Comparison of ENCODE assay signal across 8 mouse cellular contexts in the genomic region with DNA sequence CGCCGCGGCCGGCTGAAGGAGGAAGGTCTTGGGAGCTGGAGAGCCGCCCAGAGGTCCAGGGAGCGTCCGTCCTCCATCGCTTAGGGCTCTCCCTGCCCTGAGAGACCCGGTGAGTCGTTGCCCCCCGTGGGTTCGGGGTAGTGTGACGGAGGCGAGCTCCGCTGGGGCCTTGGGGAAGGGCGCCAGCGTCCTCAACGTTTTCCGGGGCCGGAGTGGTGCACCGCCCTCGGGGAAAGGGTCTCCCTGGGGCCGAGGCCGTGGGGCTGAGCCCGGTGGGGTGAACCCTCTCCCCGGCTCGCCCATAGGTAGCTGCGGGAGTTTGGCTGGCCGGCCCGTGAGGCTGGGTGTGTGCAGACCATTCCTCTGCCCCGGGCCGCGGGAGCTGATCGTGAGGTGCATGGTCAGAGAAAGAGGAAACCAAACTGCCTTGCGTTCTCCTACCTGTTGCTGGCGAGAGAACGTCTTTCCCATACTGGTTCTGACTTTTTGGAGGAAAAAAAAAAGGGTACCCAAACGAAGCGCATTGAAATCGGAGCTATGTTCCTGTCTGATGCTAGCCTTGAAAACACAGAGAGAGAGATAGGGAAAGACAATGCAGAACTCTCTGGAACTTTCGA. TPM values are rescaled to one million over a fixed set of nuclear protein-coding genes. Genes with fewer than 3 reads are reported as not detected.
A peak's percentile ranks its signal among the peaks of the same experiment; 100 is the strongest.
DNase-seq lines count a peak whose midpoint lies in the region; ATAC-seq lines count a peak whose summit lies in the region.

No protein-coding gene starts in this region.

- no peaks in the 10 kb centered on the region for H3K27me3 ChIP-seq in heart, embryonic 10.5 days (ENCODE audit: insufficient read depth, poor library complexity, severe bottlenecking)
- H3K27me3 ChIP-seq in hindbrain, embryonic 13.5 days: no peaks in the 10 kb centered on the region
- peaks cover 5% of the 10 kb centered on the region for H3K27me3 ChIP-seq in megakaryocyte, embryonic 14.5 days (replicated peaks)

- WGBS in heart, embryonic 10.5 days: under 1% methylated on average over 41 of the region's 41 CpGs
- whole genome bisulfite sequencing in hindbrain, embryonic 13.5 days: under 1% methylated on average over 41 of the region's 41 CpGs

- ATAC-seq in hindbrain, embryonic 13.5 days (ENCODE audit: low FRiP score): peak; percentile 87

- H3K9me3 ChIP-seq in heart, embryonic 10.5 days: no peaks in the 10 kb centered on the region
- no peaks in the 10 kb centered on the region for H3K9me3 ChIP-seq in hindbrain, embryonic 13.5 days
- H3K9me3 ChIP-seq in megakaryocyte, embryonic 14.5 days: no peaks in the 10 kb centered on the region

- peak; percentile 86 for DNase-seq in heart, embryonic 10.5 days (ENCODE audit: low spot score)
- no peak for DNase-seq in heart, adult 18-20 months
- peak; percentile 51 for DNase-seq in 416B (ENCODE audit: low read depth)
- peak; percentile 38 for DNase-seq in c-Kit-positive CD71-positive TER-119-positive erythroid progenitor cells, embryonic 14.5 days (ENCODE audit: low spot score)
- DNase-seq in adrenal gland, postnatal 14 days: no peak
- DNase-seq in testis, postnatal 14 days (ENCODE audit: low spot score): no peak

- H3K4me3 ChIP-seq in heart, embryonic 10.5 days: peak overlapping the region; percentile 81
- peak overlapping the region; percentile 98 for H3K4me3 ChIP-seq in hindbrain, embryonic 13.5 days
- H3K4me3 ChIP-seq in megakaryocyte, embryonic 14.5 days (replicated peaks): peak overlapping the region; percentile 96

- H3K27ac ChIP-seq in heart, embryonic 10.5 days: peak overlapping the region; percentile 93
- peak overlapping the region; percentile 95 for H3K27ac ChIP-seq in hindbrain, embryonic 13.5 days

- H3K9ac ChIP-seq in hindbrain, embryonic 13.5 days: peak overlapping the region; percentile 93

- H3K4me2 ChIP-seq in hindbrain, embryonic 13.5 days: peak overlapping the region; percentile 80

- 0 out of 2 replicates have a peak, but pooled peaks cover 7% of the 10 kb centered on the region for H3K4me1 ChIP-seq in heart, embryonic 10.5 days
- H3K4me1 ChIP-seq in hindbrain, embryonic 13.5 days (replicated peaks): peaks cover 31% of the 10 kb centered on the region
- peaks cover 36% of the 10 kb centered on the region for H3K4me1 ChIP-seq in megakaryocyte, embryonic 14.5 days

- peaks cover 9% of the 10 kb centered on the region; the same call in 1 of the 2 replicates for H3K36me3 ChIP-seq in heart, embryonic 10.5 days
- H3K36me3 ChIP-seq in hindbrain, embryonic 13.5 days: no peaks in the 10 kb centered on the region
- peaks cover 26% of the 10 kb centered on the region for H3K36me3 ChIP-seq in megakaryocyte, embryonic 14.5 days (replicated peaks; ENCODE audit: low read length)

RNA-seq across cellular contexts. Expression of a gene that starts 0.6 kb away (rescaled TPM):
- polyA plus RNA-seq in heart, embryonic 10.5 days (2016; fragmentation: Nextera tagmentation; extraction: Ambion mirVana): 36.0 and 38.4 TPM in 2 replicates
- total RNA-seq in heart, adult 18-20 months (2021): 10 to 100 TPM; 33.5 to 36.3 TPM
- 30.0 and 33.4 TPM in 2 replicates for polyA plus RNA-seq in hindbrain, embryonic 13.5 days (2015; fragmentation: Nextera tagmentation; extraction: Ambion mirVana)
- 8.2 TPM in 1 of 2 replicates, not detected in the other for polyA plus RNA-seq in megakaryocyte, embryonic 14.5 days (2012; ENCODE audit: insufficient read depth, low replicate concordance)
- total RNA-seq in adrenal gland, postnatal 14 days (2021): 114 and 129 TPM in 2 replicates

RNA-seq across cellular contexts. Expression of a gene that starts 40.4 kb away (rescaled TPM):
- 1.0 and 4.2 TPM in 2 replicates for polyA plus RNA-seq in heart, embryonic 10.5 days (2016; fragmentation: Nextera tagmentation; extraction: Ambion mirVana)
- total RNA-seq in heart, adult 18-20 months (2021): 100 to 1,000 TPM in 1 of 2 experiments, 10 to 100 TPM in 1; 94.1 to 106 TPM
- 0.17 and 0.57 TPM in 2 replicates for polyA plus RNA-seq in hindbrain, embryonic 13.5 days (2015; fragmentation: Nextera tagmentation; extraction: Ambion mirVana)
- polyA plus RNA-seq in megakaryocyte, embryonic 14.5 days (2012; ENCODE audit: insufficient read depth, low replicate concordance): not detected in 2 replicates
- total RNA-seq in adrenal gland, postnatal 14 days (2021): 0.56 and 0.59 TPM in 2 replicates

Comparison
In these comparisons a context has a peak if more than half of its experiments do, and no peak if none do; other contexts are left out.
1. DNase-seq: peak in heart, embryonic 10.5 days (single experiment), 416B (single experiment) and c-Kit-positive CD71-positive TER-119-positive erythroid progenitor cells, embryonic 14.5 days (single experiment); none in heart, adult 18-20 months (0 of 2), adrenal gland, postnatal 14 days (single experiment) and testis, postnatal 14 days (single experiment).
2. Peak in every context shown above with its lines, with median percentiles within 50 percentile points of each other: H3K4me3 ChIP-seq.